Mouse (Mus musculus): Measurements from ENCODE around the gene Sptbn4. TPM values are rescaled to one million over a fixed set of nuclear protein-coding genes. Genes with fewer than 3 reads are reported as not detected.

The Sptbn4 gene
- polyA plus RNA-seq, 2 experiments = 0.15 to 0.64 TPM

GRCm38 (mm10) chr7:27452206-27452770 is 4.8 kb upstream of the Sptbn4 start:
- ATAC-seq (ENCODE audit: low FRiP score, low read depth) (no peak), DNase-seq (ENCODE audit: low spot score) (no peak)
- Histone ChIP-seq H3K4me2 (replicated peaks; ENCODE audit: low read depth, low read length, severe bottlenecking) (no peak overlapping the region), H3K9me3 (ENCODE audit: control insufficient read depth, low read length) (no peaks in the 10 kb centered on the region), H3K9ac (ENCODE audit: low read depth, low read length, severe bottlenecking) (no peak overlapping the region), H3K27me3 (ENCODE audit: control insufficient read depth, insufficient read depth, low read length) (peaks cover 1% of the 10 kb centered on the region; the same call in 1 of the 2 replicates), H3K36me3 (ENCODE audit: control insufficient read depth, insufficient read depth, low read length) (no peaks in the 10 kb centered on the region), H3K27ac (replicated peaks; ENCODE audit: low read depth, low read length) (no peak overlapping the region), H3K4me3 (replicated peaks; ENCODE audit: low read length) (no peak overlapping the region), H3K4me1 (ENCODE audit: control insufficient read depth, insufficient read depth, low read length) (peaks cover 4% of the 10 kb centered on the region; the same call in 1 of the 2 replicates)
- 62% methylated on average over 13 of the region's 13 CpGs for WGBS
- TF ChIP-seq POLR2A (IDR thresholded peaks at IDR 0.05; ENCODE audit: borderline replicate concordance, extremely low read depth, insufficient read depth, insufficient read length) = no peak

DNA sequence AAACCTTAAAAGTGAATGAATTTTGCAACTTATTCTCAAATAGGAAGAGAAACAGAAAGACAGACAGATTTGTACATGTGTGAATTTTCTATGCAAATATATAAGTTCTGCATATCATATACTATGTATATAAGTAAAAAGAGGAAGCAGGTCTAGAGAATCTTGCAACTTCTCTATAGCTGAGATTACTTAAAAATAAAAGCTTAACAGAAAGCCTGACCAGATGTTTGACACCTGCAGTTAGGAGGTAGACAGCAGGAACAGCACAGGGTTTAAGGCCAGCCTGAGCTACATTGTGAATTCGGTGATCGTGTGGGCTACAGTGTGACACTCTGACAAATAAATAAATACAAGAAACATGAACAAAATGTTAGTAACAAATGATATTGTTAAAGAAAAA is 3.9 kb upstream of the Sptbn4 start:
- no peak overlapping the region for H3K27ac ChIP-seq (replicated peaks; ENCODE audit: low read depth, low read length)
- H3K4me1 ChIP-seq (ENCODE audit: control insufficient read depth, insufficient read depth, low read length) = peaks cover 10% of the 10 kb centered on the region
- ATAC-seq (ENCODE audit: low FRiP score, low read depth) (no peak), DNase-seq (ENCODE audit: low spot score) (no peak)
- no peaks in the 10 kb centered on the region for H3K9me3 ChIP-seq (ENCODE audit: control insufficient read depth, low read length)
- H3K9ac ChIP-seq (ENCODE audit: low read depth, low read length, severe bottlenecking) = no peak overlapping the region
- H3K36me3 ChIP-seq (ENCODE audit: control insufficient read depth, insufficient read depth, low read length) = no peaks in the 10 kb centered on the region
- peaks cover 10% of the 10 kb centered on the region for H3K27me3 ChIP-seq (ENCODE audit: control insufficient read depth, insufficient read depth, low read length)
- no peak overlapping the region for H3K4me2 ChIP-seq (replicated peaks; ENCODE audit: low read depth, low read length, severe bottlenecking)
- H3K4me3 ChIP-seq (replicated peaks; ENCODE audit: low read length) = no peak overlapping the region
- no peak for TF ChIP-seq POLR2A (IDR thresholded peaks at IDR 0.05; ENCODE audit: borderline replicate concordance, extremely low read depth, insufficient read depth, insufficient read length)
- 93% methylated on average over 2 of the region's 2 CpGs for WGBS

GRCm38 (mm10) chr7:27449256-27449862 is 1.9 kb upstream of the Sptbn4 start:
- 60% methylated on average over 10 of the region's 10 CpGs for WGBS
- ATAC-seq (ENCODE audit: low FRiP score, low read depth) = no peak
- H3K4me3 ChIP-seq (replicated peaks; ENCODE audit: low read length) = no peak overlapping the region

DNA sequence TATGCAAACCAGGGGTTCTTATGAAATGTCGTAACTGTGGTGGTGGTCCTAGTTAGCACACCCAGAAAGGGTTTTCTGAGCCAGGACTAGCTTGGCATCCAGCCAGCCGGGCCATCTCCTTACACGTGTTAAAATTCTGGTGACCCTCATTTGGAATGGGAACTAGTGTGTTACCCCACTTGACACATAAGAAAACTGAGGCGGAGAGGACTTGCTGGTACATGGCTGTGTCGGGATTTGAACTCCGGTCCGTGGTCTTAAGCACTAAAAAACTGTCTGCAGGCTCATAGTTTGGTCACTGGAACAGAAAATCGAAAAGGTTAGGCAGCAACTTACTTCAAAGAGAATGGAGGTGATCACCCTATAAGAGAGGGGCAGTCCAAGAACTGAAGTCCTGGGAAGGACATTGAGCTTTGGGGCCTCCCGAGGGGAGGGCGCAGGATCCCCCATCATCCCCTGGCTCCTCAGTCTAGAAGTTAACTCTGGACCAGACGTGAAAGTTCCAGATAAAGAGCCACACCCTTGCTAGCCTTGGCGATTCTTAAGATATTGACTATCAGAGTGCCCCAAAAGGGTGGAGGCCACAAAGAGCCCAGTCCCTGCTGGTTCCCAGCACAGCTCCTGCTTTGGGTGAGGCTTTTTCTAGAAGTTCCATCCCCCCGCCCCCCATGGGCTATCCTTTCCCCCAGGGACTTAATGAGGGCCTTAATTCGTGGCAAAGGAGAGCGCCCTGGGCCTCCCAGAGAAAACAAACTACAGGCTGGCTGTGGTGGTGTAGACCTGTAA is 1.1 kb upstream of the Sptbn4 start:
- 56% methylated on average over 15 of the region's 15 CpGs for WGBS
- Histone ChIP-seq H3K27ac (replicated peaks; ENCODE audit: low read depth, low read length) (no peak overlapping the region), H3K4me1 (ENCODE audit: control insufficient read depth, insufficient read depth, low read length) (peaks cover 10% of the 10 kb centered on the region), H3K27me3 (ENCODE audit: control insufficient read depth, insufficient read depth, low read length) (peaks cover 20% of the 10 kb centered on the region), H3K9me3 (ENCODE audit: control insufficient read depth, low read length) (no peaks in the 10 kb centered on the region), H3K4me3 (replicated peaks; ENCODE audit: low read length) (peak overlapping the region; percentile 61), H3K9ac (ENCODE audit: low read depth, low read length, severe bottlenecking) (peak overlapping the region; percentile 60; the same call in 1 of the 2 replicates), H3K36me3 (ENCODE audit: control insufficient read depth, insufficient read depth, low read length) (no peaks in the 10 kb centered on the region), H3K4me2 (replicated peaks; ENCODE audit: low read depth, low read length, severe bottlenecking) (peak overlapping the region; percentile 94)
- no peak for TF ChIP-seq POLR2A (IDR thresholded peaks at IDR 0.05; ENCODE audit: borderline replicate concordance, extremely low read depth, insufficient read depth, insufficient read length)
- no peak for DNase-seq (ENCODE audit: low spot score)
- no peak for ATAC-seq (ENCODE audit: low FRiP score, low read depth)

More at GRCm38 (mm10) chr7:27449256-27449862, 1.9 kb upstream of the Sptbn4 start:
- Histone ChIP-seq H3K36me3 (ENCODE audit: control insufficient read depth, insufficient read depth, low read length) (no peaks in the 10 kb centered on the region), H3K9me3 (ENCODE audit: control insufficient read depth, low read length) (no peaks in the 10 kb centered on the region), H3K9ac (ENCODE audit: low read depth, low read length, severe bottlenecking) (no peak overlapping the region), H3K27ac (replicated peaks; ENCODE audit: low read depth, low read length) (no peak overlapping the region), H3K4me1 (ENCODE audit: control insufficient read depth, insufficient read depth, low read length) (peaks cover 10% of the 10 kb centered on the region), H3K4me2 (replicated peaks; ENCODE audit: low read depth, low read length, severe bottlenecking) (no peak overlapping the region), H3K27me3 (ENCODE audit: control insufficient read depth, insufficient read depth, low read length) (peaks cover 20% of the 10 kb centered on the region)
- peak; percentile 68 for DNase-seq (ENCODE audit: low spot score)
- TF ChIP-seq POLR2A (IDR thresholded peaks at IDR 0.05; ENCODE audit: borderline replicate concordance, extremely low read depth, insufficient read depth, insufficient read length) = no peak
